Mouse (Mus musculus) midbrain, embryonic 13.5 days (tissue): ENCODE results near the gene Cnnm4. TPM values are rescaled to one million over a fixed set of nuclear protein-coding genes. Genes with fewer than 3 reads are reported as not detected.

ENCODE experiments used
- ATAC-seq: fragments of 200-750 bp; cut with Nextera tagmentation; 2 replicates; pipeline ENCODE4 v1.8.0; 2017; ENCODE audit warnings: mild to moderate bottlenecking, moderate TSS enrichment, moderate library complexity
- H3K27ac ChIP-seq: fragments of 300-500 bp; sonication (generic); 2 replicates; pipeline ENCODE4 v1.5.1; 2015; ENCODE audit warnings: inconsistent platforms, mild to moderate bottlenecking, moderate library complexity
- H3K27me3 ChIP-seq: fragments of 300-500 bp; sonication (generic); 2 replicates; pipeline ENCODE4 v1.6.1; 2015; ENCODE audit warnings: mild to moderate bottlenecking, inconsistent platforms
- H3K36me3 ChIP-seq: fragments of 300-500 bp; sonication (generic); 2 replicates; pipeline ENCODE4 v1.6.1; 2015; ENCODE audit warnings: mild to moderate bottlenecking, inconsistent platforms
- H3K4me1 ChIP-seq: fragments of 300-500 bp; sonication (generic); replicated peaks from 2 replicates; pipeline ENCODE4 v1.6.1; 2015; ENCODE audit warnings: inconsistent platforms
- H3K4me2 ChIP-seq: fragments of 300-500 bp; sonication (generic); replicated peaks from 2 replicates; pipeline ENCODE4 v1.6.1; 2015; ENCODE audit warnings: moderate library complexity, mild to moderate bottlenecking, inconsistent platforms
- H3K4me3 ChIP-seq: fragments of 300-500 bp; sonication (generic); replicated peaks from 2 replicates; pipeline ENCODE4 v1.5.1; 2015; ENCODE audit warnings: mild to moderate bottlenecking, inconsistent platforms
- H3K9ac ChIP-seq: fragments of 300-500 bp; sonication (generic); replicated peaks from 2 replicates; pipeline ENCODE4 v1.6.1; 2015; ENCODE audit warnings: mild to moderate bottlenecking, inconsistent platforms
- H3K9me3 ChIP-seq: fragments of 300-500 bp; sonication (generic); 2 replicates; pipeline ENCODE4 v1.6.1; 2016; ENCODE audit warnings: mild to moderate bottlenecking, inconsistent platforms
- WGBS: fragments of 180-500 bp; shearing (Covaris S2); methylation state at CpG from one replicate; pipeline ENCODE4 v1.1.7; 2015; 5-methylcytosine and 5-hydroxymethylcytosine counted together
- polyA plus RNA-seq: library from polyadenylated mRNA; unstranded; fragments of >200 nt; fragmentation: Nextera tagmentation; extraction: Ambion mirVana; gene quantifications from 2 replicates; pipeline ENCODE4 v1.2.1, GENCODE M21; 2015

Gene Cnnm4
- polyA plus RNA-seq, 1 experiment from 2014 or later: 8.8 TPM

- Histone ChIP-seq H3K36me3 (no peaks in the 10 kb centered on the region), H3K4me1 (peaks cover 59% of the 10 kb centered on the region), H3K27me3 (no peaks in the 10 kb centered on the region), H3K9me3 (no peaks in the 10 kb centered on the region), H3K9ac (peak overlapping the region; percentile 50; the same call in 1 of the 2 replicates), H3K4me3 (no peak overlapping the region; the same call in 1 of the 2 replicates), H3K27ac (no peak overlapping the region), H3K4me2 (peak overlapping the region; percentile 68)
- WGBS: 53% methylated on average over 8 of the region's 8 CpGs
- ATAC-seq: no peak
Observed at GRCm38 (mm10) chr1:36475480-36476110, 4.2 kb downstream of the Cnnm4 start.

DNA sequence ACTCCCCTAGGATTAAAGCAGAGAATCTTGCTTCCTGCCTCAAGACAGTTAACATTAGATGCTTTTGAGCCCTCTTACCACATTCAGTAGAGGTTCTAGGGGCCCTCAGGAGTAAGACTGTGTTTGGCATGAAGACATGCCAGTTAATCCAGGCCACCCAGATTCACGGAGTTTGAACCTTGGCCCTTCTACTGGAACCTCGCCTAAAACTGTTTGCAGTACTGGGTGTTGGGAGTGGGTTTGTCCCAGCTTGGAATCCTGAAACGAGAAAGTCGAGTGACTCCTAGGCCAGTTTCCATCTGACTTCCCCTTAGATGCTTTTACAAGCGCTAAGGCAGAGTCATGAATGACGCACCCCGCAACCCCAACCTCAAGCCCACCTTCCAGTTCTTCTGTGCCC lies 5.0 kb downstream of the Cnnm4 start:
- Histone ChIP-seq H3K4me3 (no peak overlapping the region), H3K4me2 (no peak overlapping the region), H3K9ac (no peak overlapping the region), H3K27me3 (no peaks in the 10 kb centered on the region), H3K27ac (no peak overlapping the region), H3K9me3 (no peaks in the 10 kb centered on the region), H3K4me1 (peaks cover 55% of the 10 kb centered on the region), H3K36me3 (no peaks in the 10 kb centered on the region)
- ATAC-seq: no peak
- 86% methylated on average over 7 of the region's 7 CpGs for WGBS

DNA sequence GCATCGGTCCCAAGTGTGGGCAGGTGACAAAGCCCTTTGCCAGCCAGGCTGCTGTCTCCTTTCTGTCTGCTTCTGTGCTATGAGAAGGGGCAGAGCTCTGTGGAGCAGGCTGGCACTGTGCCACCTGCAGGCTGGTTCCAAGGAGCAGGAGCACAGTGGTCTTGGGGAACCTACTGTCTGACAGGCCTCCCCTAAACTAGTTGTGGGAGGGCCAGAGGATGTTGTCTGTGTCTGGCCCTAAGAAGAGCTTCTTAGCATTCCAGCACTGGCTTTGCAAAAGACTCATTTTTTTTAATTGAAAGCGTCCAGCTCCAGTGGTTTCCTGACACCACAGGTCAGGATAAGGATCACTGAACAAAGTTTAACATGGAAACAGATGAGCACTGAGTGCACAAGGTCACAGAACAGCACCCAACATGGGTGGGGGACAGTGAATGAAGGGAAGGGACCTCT lies 6.9 kb downstream of the Cnnm4 start:
- H3K36me3 ChIP-seq: no peaks in the 10 kb centered on the region
- 44% methylated on average over 2 of the region's 2 CpGs for WGBS
- H3K27me3 ChIP-seq: no peaks in the 10 kb centered on the region
- no peak overlapping the region for H3K4me3 ChIP-seq
- H3K9me3 ChIP-seq: no peaks in the 10 kb centered on the region
- no peak overlapping the region for H3K4me2 ChIP-seq
- no peak overlapping the region for H3K27ac ChIP-seq
- no peak overlapping the region for H3K9ac ChIP-seq
- H3K4me1 ChIP-seq: peaks cover 38% of the 10 kb centered on the region
- ATAC-seq: no peak

GRCm38 (mm10) chr1:36479903-36480899 lies 8.8 kb downstream of the Cnnm4 start:
- H3K9ac ChIP-seq: no peak overlapping the region
- no peaks in the 10 kb centered on the region for H3K27me3 ChIP-seq
- H3K4me2 ChIP-seq: no peak overlapping the region
- no peak overlapping the region for H3K27ac ChIP-seq
- H3K4me3 ChIP-seq: no peak overlapping the region
- H3K9me3 ChIP-seq: no peaks in the 10 kb centered on the region
- ATAC-seq: no peak
- H3K4me1 ChIP-seq: peaks cover 20% of the 10 kb centered on the region
- no peaks in the 10 kb centered on the region for H3K36me3 ChIP-seq
- 92% methylated on average over 12 of the region's 12 CpGs for WGBS

DNA sequence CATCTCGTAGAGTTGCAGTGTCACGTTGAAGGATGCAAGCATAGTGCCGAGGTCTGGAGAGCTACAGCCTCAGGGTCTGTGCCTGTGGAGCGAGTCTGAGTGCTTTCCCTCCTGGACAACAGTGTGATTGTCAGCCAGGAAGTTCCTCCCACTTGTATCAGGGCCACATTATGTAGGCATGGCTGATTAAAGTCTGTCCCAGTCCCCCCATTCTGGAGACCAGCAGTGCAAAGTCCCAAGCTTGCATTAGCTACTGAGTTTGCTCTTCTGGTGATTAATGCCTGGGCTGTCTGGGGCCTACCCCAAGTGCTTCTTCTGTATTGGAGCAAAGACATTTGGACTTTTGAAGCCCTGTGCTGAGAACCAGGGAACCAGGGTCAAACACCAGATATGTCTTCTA lies 12.4 kb downstream of the Cnnm4 start:
- WGBS: 73% methylated on average over 4 of the region's 4 CpGs
- H3K4me2 ChIP-seq: no peak overlapping the region

GRCm38 (mm10) chr1:36485080-36485479 lies 13.7 kb downstream of the Cnnm4 start:
- H3K4me3 ChIP-seq: no peak overlapping the region
- H3K27ac ChIP-seq: no peak overlapping the region
- H3K9me3 ChIP-seq: no peaks in the 10 kb centered on the region
- no peaks in the 10 kb centered on the region for H3K36me3 ChIP-seq
- no peak overlapping the region for H3K9ac ChIP-seq
- no peak overlapping the region for H3K4me2 ChIP-seq
- ATAC-seq: no peak
- 0 out of 2 replicates have a peak, but pooled peaks cover 3% of the 10 kb centered on the region for H3K4me1 ChIP-seq
- WGBS: 88% methylated on average over 7 of the region's 7 CpGs
- no peaks in the 10 kb centered on the region for H3K27me3 ChIP-seq

More for the DNA sequence above, 12.4 kb downstream of the Cnnm4 start:
- H3K4me1 ChIP-seq: no peaks in the 10 kb centered on the region
- H3K27ac ChIP-seq: no peak overlapping the region
- no peaks in the 10 kb centered on the region for H3K9me3 ChIP-seq
- H3K36me3 ChIP-seq: no peaks in the 10 kb centered on the region
- ATAC-seq: no peak
- H3K27me3 ChIP-seq: no peaks in the 10 kb centered on the region
- H3K4me3 ChIP-seq: no peak overlapping the region
- no peak overlapping the region for H3K9ac ChIP-seq

GRCm38 (mm10) chr1:36487111-36487510 lies 15.7 kb downstream of the Cnnm4 start:
- 50% methylated on average over 9 of the region's 9 CpGs for WGBS
- H3K4me2 ChIP-seq: no peak overlapping the region
- no peak overlapping the region for H3K4me3 ChIP-seq
- no peak overlapping the region for H3K27ac ChIP-seq
- H3K27me3 ChIP-seq: no peaks in the 10 kb centered on the region
- ATAC-seq: no peak
- H3K4me1 ChIP-seq: 0 out of 2 replicates have a peak, but pooled peaks cover 3% of the 10 kb centered on the region
- H3K9me3 ChIP-seq: no peaks in the 10 kb centered on the region
- no peaks in the 10 kb centered on the region for H3K36me3 ChIP-seq
- H3K9ac ChIP-seq: no peak overlapping the region

GRCm38 (mm10) chr1:36489661-36490060 lies 18.2 kb downstream of the Cnnm4 start:
- H3K27ac ChIP-seq: no peak overlapping the region
- ATAC-seq: no peak
- H3K36me3 ChIP-seq: no peaks in the 10 kb centered on the region
- peaks cover 8% of the 10 kb centered on the region; the same call in 1 of the 2 replicates for H3K4me1 ChIP-seq
- no peaks in the 10 kb centered on the region for H3K27me3 ChIP-seq
- H3K9me3 ChIP-seq: no peaks in the 10 kb centered on the region
- no peak overlapping the region for H3K9ac ChIP-seq
- H3K4me2 ChIP-seq: no peak overlapping the region
- H3K4me3 ChIP-seq: no peak overlapping the region
- 69% methylated on average over 6 of the region's 6 CpGs for WGBS

GRCm38 (mm10) chr1:36492416-36493139 lies 21.2 kb downstream of the Cnnm4 start:
- no peak overlapping the region for H3K9ac ChIP-seq
- no peak overlapping the region for H3K27ac ChIP-seq
- H3K27me3 ChIP-seq: no peaks in the 10 kb centered on the region
- 0 out of 2 replicates have a peak, but pooled peaks have one; percentile 50 for ATAC-seq
- H3K9me3 ChIP-seq: no peaks in the 10 kb centered on the region
- peaks cover 8% of the 10 kb centered on the region; the same call in 1 of the 2 replicates for H3K4me1 ChIP-seq
- 42% methylated on average over 9 of the region's 9 CpGs for WGBS
- no peaks in the 10 kb centered on the region for H3K36me3 ChIP-seq
- H3K4me3 ChIP-seq: no peak overlapping the region
- H3K4me2 ChIP-seq: no peak overlapping the region

- no peaks in the 10 kb centered on the region for H3K9me3 ChIP-seq
- H3K4me1 ChIP-seq: peaks cover 8% of the 10 kb centered on the region; the same call in 1 of the 2 replicates
- no peak overlapping the region for H3K4me2 ChIP-seq
- H3K27ac ChIP-seq: no peak overlapping the region
- H3K27me3 ChIP-seq: no peaks in the 10 kb centered on the region
- no peak overlapping the region for H3K9ac ChIP-seq
- 87% methylated on average over 6 of the region's 6 CpGs for WGBS
- peaks cover 3% of the 10 kb centered on the region; the same call in 1 of the 2 replicates for H3K36me3 ChIP-seq
- no peak overlapping the region for H3K4me3 ChIP-seq
- ATAC-seq: no peak
Observed at GRCm38 (mm10) chr1:36493299-36493698, 21.9 kb downstream of the Cnnm4 start.

DNA sequence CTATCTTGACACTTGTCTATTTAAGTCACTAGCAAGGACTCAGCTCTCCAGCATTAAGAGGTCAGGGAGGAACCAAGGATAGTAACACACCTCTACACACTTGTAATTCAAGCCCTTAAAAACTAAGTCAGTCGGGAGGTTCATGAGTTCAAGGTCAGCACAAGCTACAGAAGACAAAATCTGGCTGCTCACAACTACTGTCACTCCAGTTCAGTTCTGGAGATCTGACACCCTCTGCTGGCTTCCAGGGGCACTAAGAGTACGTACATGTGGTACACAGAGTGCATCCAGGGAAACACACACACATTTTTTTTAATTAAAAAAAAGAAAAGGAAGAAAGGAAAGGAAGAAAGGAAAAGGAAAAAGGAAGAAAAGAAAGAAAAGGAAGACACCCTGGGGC lies 25.3 kb downstream of the Cnnm4 start:
- no peak overlapping the region for H3K4me2 ChIP-seq
- no peak overlapping the region for H3K27ac ChIP-seq
- peaks cover 15% of the 10 kb centered on the region; the same call in 1 of the 2 replicates for H3K36me3 ChIP-seq
- no peak overlapping the region for H3K4me3 ChIP-seq
- H3K9me3 ChIP-seq: no peaks in the 10 kb centered on the region
- peaks cover 5% of the 10 kb centered on the region; the same call in 1 of the 2 replicates for H3K4me1 ChIP-seq
- no peak for ATAC-seq
- no peak overlapping the region for H3K9ac ChIP-seq
- no peaks in the 10 kb centered on the region for H3K27me3 ChIP-seq
- WGBS: 68% methylated on average over 2 of the region's 2 CpGs
